Comparison of ENCODE assay signal across 27 mouse cellular contexts in genomic region chr4:102368105-102368735, GRCm38 (mm10).
DNase-seq lines count a peak whose midpoint lies in the region; ATAC-seq and TF ChIP-seq lines count a peak whose summit lies in the region.
"Had no signal": no experiment of that assay in that cellular context is flagged by ENCODE, and none has a peak within 500 bp of the region (broad histone marks: within the 10 kb centered on the region; RNA-seq: fewer than 3 reads in every experiment).

No protein-coding gene starts in this region.

- no peak overlapping the region for H3K27ac ChIP-seq in forebrain, embryonic 15.5 days (replicated peaks)
- H3K27ac ChIP-seq in forebrain, embryonic 10.5 days: no peak overlapping the region
- peak overlapping the region; percentile 39; the same call in 1 of the 2 replicates for H3K27ac ChIP-seq in midbrain, embryonic 12.5 days (replicated peaks)
- H3K27ac ChIP-seq in liver, embryonic 12.5 days: no peak overlapping the region
- H3K27ac ChIP-seq: gastrocnemius, adult 2 months; hindbrain, embryonic 15.5 days; liver, embryonic 15.5 days; neural tube, embryonic 13.5 days had no signal

- TF ChIP-seq POLR2A in brain, embryonic 14.5 days (IDR thresholded peaks at IDR 0.05; ENCODE audit: borderline replicate concordance, extremely low read depth, insufficient read depth, insufficient read length, poor library complexity, severe bottlenecking): no peak

- 26% methylated on average over 9 of the region's 9 CpGs for WGBS in forebrain, embryonic 15.5 days
- 51% methylated on average over 9 of the region's 9 CpGs for WGBS in forebrain, embryonic 10.5 days
- WGBS in midbrain, embryonic 12.5 days: 25% methylated on average over 9 of the region's 9 CpGs
- 46% methylated on average over 9 of the region's 9 CpGs for WGBS in liver, embryonic 12.5 days (ENCODE audit: insufficient replicate concordance)

- H3K36me3 ChIP-seq in forebrain, embryonic 15.5 days: no peaks in the 10 kb centered on the region
- no peaks in the 10 kb centered on the region for H3K36me3 ChIP-seq in forebrain, embryonic 10.5 days (replicated peaks)
- no peaks in the 10 kb centered on the region for H3K36me3 ChIP-seq in midbrain, embryonic 12.5 days
- no peaks in the 10 kb centered on the region for H3K36me3 ChIP-seq in liver, embryonic 12.5 days
- H3K36me3 ChIP-seq: heart, embryonic 12.5 days; hindbrain, embryonic 15.5 days; liver, embryonic 15.5 days; neural tube, embryonic 13.5 days had no signal

- no peak for TF ChIP-seq CTCF in brain, embryonic 14.5 days (IDR thresholded peaks at IDR 0.05; ENCODE audit: borderline replicate concordance, extremely low read depth, insufficient read depth, insufficient read length)

- no peak overlapping the region for H3K4me3 ChIP-seq in forebrain, embryonic 15.5 days
- H3K4me3 ChIP-seq in forebrain, embryonic 10.5 days: no peak overlapping the region
- H3K4me3 ChIP-seq in midbrain, embryonic 12.5 days: no peak overlapping the region
- no peak overlapping the region for H3K4me3 ChIP-seq in liver, embryonic 12.5 days
- H3K4me3 ChIP-seq: gastrocnemius, adult 2 months; heart, embryonic 12.5 days; hindbrain, embryonic 15.5 days; liver, embryonic 15.5 days; myocyte; neural tube, embryonic 13.5 days had no signal

- no peaks in the 10 kb centered on the region for H3K27me3 ChIP-seq in forebrain, embryonic 15.5 days
- no peaks in the 10 kb centered on the region for H3K27me3 ChIP-seq in forebrain, embryonic 10.5 days (ENCODE audit: poor library complexity, severe bottlenecking)
- no peaks in the 10 kb centered on the region for H3K27me3 ChIP-seq in midbrain, embryonic 12.5 days
- no peaks in the 10 kb centered on the region for H3K27me3 ChIP-seq in liver, embryonic 12.5 days (replicated peaks)
- H3K27me3 ChIP-seq: heart, embryonic 12.5 days; hindbrain, embryonic 15.5 days; liver, embryonic 15.5 days; neural tube, embryonic 13.5 days; Patski had no signal

- ATAC-seq in forebrain, embryonic 15.5 days (replicated peaks): peak; percentile 67
- ATAC-seq in midbrain, embryonic 12.5 days (ENCODE audit: low FRiP score, low read depth): 0 out of 2 replicates have a peak, but pooled peaks have one; percentile 47
- no peak for ATAC-seq in liver, embryonic 12.5 days
- ATAC-seq: Patski had no signal

- H3K4me2 ChIP-seq in forebrain, embryonic 15.5 days (replicated peaks): no peak overlapping the region
- 0 out of 2 replicates have a peak overlapping the region, but pooled peaks have one; percentile 14 for H3K4me2 ChIP-seq in midbrain, embryonic 12.5 days (replicated peaks)
- H3K4me2 ChIP-seq in liver, embryonic 12.5 days: no peak overlapping the region
- H3K4me2 ChIP-seq: heart, embryonic 12.5 days; hindbrain, embryonic 15.5 days; liver, embryonic 15.5 days; lung, embryonic 14.5 days; neural tube, embryonic 13.5 days had no signal

- peaks cover 11% of the 10 kb centered on the region for H3K4me1 ChIP-seq in forebrain, embryonic 15.5 days
- H3K4me1 ChIP-seq in forebrain, embryonic 10.5 days: no peaks in the 10 kb centered on the region
- H3K4me1 ChIP-seq in midbrain, embryonic 12.5 days: peaks cover 6% of the 10 kb centered on the region
- H3K4me1 ChIP-seq in liver, embryonic 12.5 days: no peaks in the 10 kb centered on the region
- H3K4me1 ChIP-seq: heart, embryonic 12.5 days; hindbrain, embryonic 15.5 days; liver, embryonic 15.5 days had no signal

- no peak for DNase-seq in forebrain, embryonic 10.5 days (ENCODE audit: extremely low spot score, low spot score)
- DNase-seq in kidney, adult 9 months: peak; percentile 7
- DNase-seq in kidney, postnatal 4 days: no peak
- DNase-seq in brain, embryonic 14.5 days (ENCODE audit: low read depth): peak; percentile 59
- no peak for DNase-seq in cerebellum, adult 9-11 months
- DNase-seq: adrenal gland, postnatal 10 days; cerebellum, adult 18-20 months; cerebellum, postnatal 25 days; gastrocnemius, adult 2 months; gastrocnemius, postnatal 36 days; heart, adult 18-20 months; heart, postnatal 10 days; kidney, postnatal 25 days; liver; lung, embryonic 14.5 days; lung, postnatal 14 days; thymus, adult 2 months; thymus, postnatal 36 days had no signal

- no peak overlapping the region for H3K9ac ChIP-seq in forebrain, embryonic 15.5 days (replicated peaks)
- H3K9ac ChIP-seq in midbrain, embryonic 12.5 days (replicated peaks): no peak overlapping the region
- H3K9ac ChIP-seq in liver, embryonic 12.5 days: no peak overlapping the region
- H3K9ac ChIP-seq: heart, embryonic 12.5 days; hindbrain, embryonic 15.5 days; liver, embryonic 15.5 days; lung, embryonic 14.5 days; neural tube, embryonic 13.5 days had no signal

- no peaks in the 10 kb centered on the region for H3K9me3 ChIP-seq in forebrain, embryonic 15.5 days
- H3K9me3 ChIP-seq in forebrain, embryonic 10.5 days: no peaks in the 10 kb centered on the region
- no peaks in the 10 kb centered on the region for H3K9me3 ChIP-seq in midbrain, embryonic 12.5 days
- no peaks in the 10 kb centered on the region for H3K9me3 ChIP-seq in liver, embryonic 12.5 days (replicated peaks)
- H3K9me3 ChIP-seq: heart, embryonic 12.5 days; hindbrain, embryonic 15.5 days; liver, embryonic 15.5 days; neural tube, embryonic 13.5 days had no signal

Comparison
In these comparisons a context has a peak if more than half of its experiments do, and no peak if none do; other contexts are left out.
1. DNase-seq: peak in kidney, adult 9 months (single experiment) and brain, embryonic 14.5 days (single experiment); none in forebrain, embryonic 10.5 days (single experiment), kidney, postnatal 4 days (0 of 2) and cerebellum, adult 9-11 months (single experiment).